Mouse (Mus musculus): Measurements from ENCODE around the gene Mex3b.

The Mex3b gene

GRCm38 (mm10) chr7:82867271-82868121 lies at the start of gene Mex3b:
TSS of gene Mex3b (plus strand) at chr7:82867333.
- no peak for DNase-seq (ENCODE audit: low spot score)

GRCm38 (mm10) chr7:82819541-82819940 lies 47.6 kb upstream of the Mex3b start:
- DNase-seq (ENCODE audit: low spot score): no peak

DNA sequence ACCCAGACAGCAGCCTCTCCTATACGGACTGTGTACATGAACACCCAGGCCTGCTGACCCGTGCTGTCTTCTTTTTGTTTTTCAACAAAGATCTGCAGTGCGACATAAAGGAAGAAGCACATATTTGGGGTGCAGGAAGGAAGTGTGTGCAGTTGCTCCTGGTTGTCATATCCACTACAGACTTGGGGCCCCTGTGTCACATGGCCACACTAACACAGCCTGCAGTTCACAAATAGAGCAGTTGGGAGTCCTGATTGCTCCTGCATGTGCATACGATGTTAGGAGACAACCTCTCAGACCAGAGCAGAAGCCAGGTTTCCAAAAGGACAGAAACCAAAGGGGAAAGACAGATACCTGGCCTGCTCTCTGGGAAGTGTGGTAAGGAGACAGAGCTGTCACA lies 46.5 kb upstream of the Mex3b start:
- no peak for DNase-seq (ENCODE audit: low spot score)

DNA sequence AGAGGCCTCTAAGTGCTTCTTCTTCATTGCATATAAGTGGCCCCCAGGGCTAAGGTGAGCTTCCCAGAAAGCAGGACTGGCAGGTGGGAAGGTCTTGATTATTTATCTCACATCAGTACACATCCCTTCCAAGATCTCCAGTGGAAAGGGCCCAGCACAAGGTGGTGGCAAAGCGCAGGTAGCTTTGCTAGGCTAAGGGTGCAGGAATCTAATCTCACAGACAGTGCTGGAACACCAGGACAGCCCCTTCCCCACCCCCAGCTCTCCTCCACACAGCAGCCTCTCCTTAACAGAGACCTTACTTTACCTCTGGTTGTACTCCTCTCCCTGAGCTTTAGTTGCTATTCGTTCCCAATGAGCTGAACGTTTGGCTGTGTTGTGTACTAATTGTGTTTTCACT lies 45.6 kb upstream of the Mex3b start:
- no peak for DNase-seq (ENCODE audit: low spot score)

DNA sequence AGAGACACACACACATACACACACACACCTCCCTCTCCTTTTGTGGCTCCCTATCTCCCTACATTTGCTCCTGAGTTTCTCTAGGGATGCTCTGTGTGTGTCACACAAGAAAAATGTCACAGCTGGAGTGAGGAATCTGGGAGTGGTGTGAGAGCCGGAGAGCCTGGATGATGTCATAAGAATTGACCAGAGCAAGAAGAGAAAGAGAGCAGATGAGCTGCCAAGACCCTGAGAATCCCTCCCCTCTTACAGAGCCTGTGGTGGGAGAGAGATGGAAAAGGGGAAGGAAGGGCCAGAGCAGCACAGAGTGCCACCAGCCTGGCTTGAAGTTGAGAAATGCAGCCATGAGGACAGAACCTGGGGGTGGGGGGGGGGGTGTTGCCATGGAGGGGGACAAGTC lies 44.6 kb upstream of the Mex3b start:
- no peak for DNase-seq (ENCODE audit: low spot score)

- DNase-seq (ENCODE audit: low spot score): no peak
These were observed 38.9 kb upstream of the Mex3b start for GRCm38 (mm10) chr7:82828193-82828592.

DNA sequence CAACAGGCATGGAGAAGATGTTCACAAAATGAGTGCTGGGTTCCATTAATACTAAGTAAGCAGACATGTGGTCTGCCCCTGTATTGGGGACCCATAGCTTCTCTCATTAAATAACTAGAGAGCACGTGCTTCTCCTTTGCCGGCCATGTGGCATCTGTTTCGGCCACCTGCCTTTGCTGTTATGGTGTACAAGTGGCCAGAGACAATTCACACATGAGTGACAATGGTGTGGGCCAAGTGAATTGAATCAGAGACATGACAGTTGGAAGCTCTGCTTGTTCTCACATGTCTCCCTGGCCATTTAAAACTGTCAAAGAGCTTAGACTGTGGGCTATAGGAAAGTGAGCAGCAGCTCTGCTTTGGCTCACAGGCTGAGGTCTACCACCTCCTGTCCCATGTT lies 37.6 kb upstream of the Mex3b start:
- no peak for DNase-seq (ENCODE audit: low spot score)

DNA sequence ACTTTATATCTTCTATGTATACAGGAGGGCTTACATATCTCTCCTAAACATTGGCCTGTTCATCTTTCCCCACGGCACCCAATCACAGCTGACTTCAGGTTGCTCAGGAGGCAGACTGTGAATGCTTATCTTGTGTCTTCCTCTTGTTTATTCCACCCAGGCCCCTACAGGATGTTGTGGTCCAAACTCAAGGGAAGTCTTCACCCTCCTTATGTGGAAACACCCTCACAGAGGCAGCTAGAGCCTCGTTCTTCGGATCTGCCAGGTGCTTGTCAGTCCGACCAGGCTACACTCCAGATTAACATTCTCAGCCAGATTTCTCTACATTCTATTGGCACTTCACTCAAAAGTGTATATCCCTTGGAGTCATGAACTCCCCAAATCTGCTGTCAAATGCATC lies 32.7 kb upstream of the Mex3b start:
- no peak for DNase-seq (ENCODE audit: low spot score)

- DNase-seq (ENCODE audit: low spot score): no peak
These were observed 28.7 kb upstream of the Mex3b start for GRCm38 (mm10) chr7:82838414-82838813.

- no peak for DNase-seq (ENCODE audit: low spot score)
These were observed 28.0 kb upstream of the Mex3b start for GRCm38 (mm10) chr7:82838965-82839675.

DNA sequence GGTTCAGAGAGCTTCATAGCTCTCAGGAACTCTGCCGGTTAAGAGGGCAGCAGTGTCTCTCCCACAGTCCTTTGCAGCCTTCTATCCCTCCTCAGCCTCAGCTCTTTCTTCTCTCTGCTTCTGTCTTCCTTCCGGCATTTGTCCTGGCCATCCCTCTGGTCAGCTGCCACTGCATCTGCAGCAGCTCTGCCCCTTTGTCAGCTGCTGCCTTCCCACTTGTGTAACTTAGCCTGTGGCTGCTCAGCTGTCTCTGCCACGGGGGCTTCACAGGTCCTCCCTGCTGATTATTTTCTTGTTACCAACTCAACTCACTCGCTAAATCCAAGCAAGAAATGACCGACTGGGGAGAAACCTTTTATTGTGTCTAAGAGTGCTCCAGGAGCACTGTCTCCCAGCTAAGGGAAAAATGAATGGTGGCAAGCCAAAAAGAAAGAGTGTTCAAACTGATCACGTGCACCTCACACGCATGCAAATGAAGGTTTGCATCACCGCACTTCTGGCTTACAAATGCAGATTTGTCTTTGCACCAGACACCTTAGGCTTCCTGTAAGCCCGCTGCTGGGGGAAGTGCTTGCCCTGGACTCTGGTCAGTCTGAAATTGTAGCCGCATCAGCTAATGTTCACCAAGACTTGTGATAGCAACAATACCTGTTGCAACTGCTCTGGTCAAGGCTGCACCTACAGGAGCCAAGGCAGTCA lies 24.8 kb upstream of the Mex3b start:
- peak; percentile 72 for DNase-seq (ENCODE audit: low spot score)

DNA sequence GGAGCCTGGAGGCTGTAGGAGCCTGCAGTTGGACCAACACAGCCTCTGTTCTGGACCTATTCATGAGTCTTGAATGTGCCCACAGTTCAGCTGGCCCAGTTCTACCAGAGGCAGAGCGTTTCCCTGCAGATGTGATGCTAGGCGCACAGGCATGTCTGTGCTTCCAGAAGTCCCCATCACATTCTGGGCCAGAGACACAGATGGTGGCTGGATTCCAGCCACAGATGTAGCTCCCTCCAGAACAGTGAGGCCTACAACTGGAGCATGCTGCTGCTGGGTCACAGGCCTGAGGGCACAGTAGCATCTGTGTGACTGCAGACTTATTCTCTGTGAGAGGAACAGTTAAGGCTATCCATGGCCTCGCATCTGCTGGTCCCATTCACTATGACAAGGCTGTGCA lies 16.4 kb upstream of the Mex3b start:
- DNase-seq (ENCODE audit: low spot score): no peak

DNA sequence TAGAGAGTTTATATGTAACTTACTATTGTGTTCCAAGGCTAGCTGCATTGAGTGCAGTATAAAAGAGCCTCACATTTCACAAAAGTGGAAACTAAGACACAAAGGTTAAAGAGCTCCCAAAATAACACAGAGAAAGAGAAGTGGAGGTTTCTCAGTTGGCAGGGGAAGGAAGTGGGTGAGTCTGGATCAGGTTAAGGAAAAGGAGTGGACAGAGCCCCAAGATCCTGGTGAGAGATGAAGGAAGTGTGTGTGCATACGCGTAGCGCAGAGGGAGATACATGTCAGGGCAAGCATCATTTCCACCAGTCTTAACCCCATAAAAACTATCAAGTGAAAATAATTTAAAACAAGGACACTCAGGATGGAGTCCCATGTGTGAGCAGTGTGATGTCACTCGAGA lies 15.5 kb upstream of the Mex3b start:
- no peak for DNase-seq (ENCODE audit: low spot score)

- DNase-seq (ENCODE audit: low spot score): no peak
These were observed 12.9 kb upstream of the Mex3b start for GRCm38 (mm10) chr7:82854195-82854766.

- no peak for DNase-seq (ENCODE audit: low spot score)
These were observed 8.5 kb upstream of the Mex3b start for GRCm38 (mm10) chr7:82858611-82859010.

DNA sequence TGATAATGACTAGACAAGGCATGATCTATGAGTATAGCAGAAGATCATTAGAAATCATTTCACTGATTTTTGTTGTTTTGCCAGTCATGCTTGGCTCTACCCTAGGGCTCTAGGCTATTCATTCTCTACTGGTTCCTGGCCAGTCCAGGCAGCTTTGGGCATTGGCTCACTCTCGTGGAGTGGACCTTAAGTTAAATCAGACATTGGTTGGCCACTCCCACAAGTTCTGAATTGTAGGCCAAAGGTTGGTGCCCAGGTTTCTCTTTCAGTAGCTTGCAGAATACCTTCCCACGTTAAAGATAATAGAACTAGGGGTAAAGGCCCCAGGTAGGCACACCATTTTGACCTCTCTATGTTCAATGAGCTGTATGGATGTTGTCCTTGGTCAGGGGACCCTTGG lies 6.5 kb upstream of the Mex3b start:
- no peak for DNase-seq (ENCODE audit: low spot score)

- no peak for DNase-seq (ENCODE audit: low spot score)
These were observed 3.8 kb upstream of the Mex3b start for GRCm38 (mm10) chr7:82863341-82863740.

DNA sequence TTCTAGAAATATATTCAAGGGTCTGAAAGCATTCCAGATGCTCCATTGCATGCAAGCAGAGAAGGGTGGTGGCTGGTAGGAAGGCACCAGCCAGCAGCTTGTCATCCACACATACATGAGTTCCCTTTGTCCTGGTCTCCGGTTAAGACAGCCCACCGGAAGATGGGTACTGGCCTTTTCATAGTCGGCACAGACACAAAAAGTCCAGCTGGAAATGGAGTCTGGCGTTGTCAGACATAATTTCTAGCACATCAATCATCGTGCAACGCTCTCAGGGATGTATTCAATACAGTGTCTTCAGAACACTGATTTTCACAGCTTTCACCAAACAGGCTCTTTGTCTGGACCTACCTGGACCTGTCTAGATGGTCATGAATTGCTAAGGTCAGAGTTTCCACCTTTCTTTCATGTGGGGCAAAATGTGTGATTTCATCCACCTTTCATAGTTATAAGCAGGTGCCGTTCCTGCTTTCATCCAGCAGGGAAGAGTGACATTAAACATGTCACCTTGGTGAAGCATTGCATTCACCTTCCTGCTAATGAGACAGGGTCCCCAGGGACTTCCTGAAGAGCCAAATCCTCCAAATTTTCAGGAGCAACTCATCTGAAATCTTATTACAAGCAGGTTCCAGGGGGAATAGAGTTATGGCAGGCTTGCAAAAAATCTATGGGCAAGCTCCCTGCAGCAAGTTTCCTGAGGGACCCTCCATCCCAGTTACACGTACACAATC lies 2.7 kb upstream of the Mex3b start:
- DNase-seq (ENCODE audit: low spot score): no peak

DNA sequence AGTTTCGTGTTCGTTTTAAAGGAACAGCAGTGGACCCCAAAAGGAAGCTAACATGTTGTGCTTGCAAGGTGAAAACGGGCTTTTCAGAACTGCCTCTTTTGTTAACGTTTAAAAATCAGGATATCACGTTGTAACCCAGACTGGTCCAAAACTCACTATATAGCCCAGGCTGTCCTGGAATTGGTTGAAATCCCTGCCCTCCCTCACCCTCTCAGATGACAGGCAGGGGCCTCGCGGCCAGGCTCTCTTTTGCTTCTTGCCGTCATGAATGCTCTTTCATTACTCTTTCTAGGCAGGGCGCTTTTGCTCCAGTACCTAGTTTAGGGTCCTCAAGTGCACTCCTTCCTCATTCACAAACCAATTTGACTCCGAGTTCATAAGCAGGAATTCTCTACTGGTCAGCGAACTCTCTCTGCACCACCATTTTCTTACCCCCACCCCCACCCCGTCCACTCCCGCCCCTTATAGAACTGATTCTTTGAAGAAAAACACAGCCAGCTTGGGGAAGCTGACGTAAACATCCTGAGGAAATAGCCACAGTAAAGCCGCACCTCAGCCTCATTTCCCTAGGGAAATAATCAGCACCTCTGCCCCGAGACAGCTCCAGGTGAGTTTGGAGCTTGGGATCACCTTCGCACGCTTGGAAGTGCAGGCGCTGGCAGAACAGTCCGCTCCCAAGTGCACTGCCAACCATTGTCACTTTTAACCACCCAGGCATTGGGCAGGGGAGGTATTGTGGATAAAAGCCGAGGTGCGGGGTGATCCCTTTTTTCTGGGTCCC lies 2.0 kb upstream of the Mex3b start:
- DNase-seq (ENCODE audit: low spot score): no peak

GRCm38 (mm10) chr7:82865834-82866485 lies 1.2 kb upstream of the Mex3b start:
- peak; percentile 96 for DNase-seq (ENCODE audit: low spot score)
